Mouse (Mus musculus): Measurements from ENCODE around the gene Fchsd2. TPM values are rescaled to one million over a fixed set of nuclear protein-coding genes. Genes with fewer than 3 reads are reported as not detected.

The Fchsd2 gene
- polyA plus RNA-seq, 1 experiment from 2014 or later, result 35.5 TPM

- H3K36me3 ChIP-seq (ENCODE audit: control insufficient read depth, insufficient read depth, low read length), result no peaks in the 10 kb centered on the region
- no peak overlapping the region for H3K9ac ChIP-seq (ENCODE audit: low read depth, low read length)
- no peak for ATAC-seq (ENCODE audit: low FRiP score, low TSS enrichment)
- H3K4me3 ChIP-seq (ENCODE audit: low read length), result no peak overlapping the region
- H3K9me3 ChIP-seq (ENCODE audit: control insufficient read depth, low read length), result no peaks in the 10 kb centered on the region
- H3K4me1 ChIP-seq (ENCODE audit: control insufficient read depth, insufficient read depth, low read length), result no peaks in the 10 kb centered on the region
- WGBS, result 93% methylated on average over 1 of the region's 1 CpGs
- no peak overlapping the region for H3K27ac ChIP-seq (ENCODE audit: low read depth, low read length)
- H3K27me3 ChIP-seq (ENCODE audit: control insufficient read depth, insufficient read depth, low read length), result no peaks in the 10 kb centered on the region
- no peak overlapping the region for H3K4me2 ChIP-seq (replicated peaks; ENCODE audit: low read depth, low read length)
Observed at GRCm38 (mm10) chr7:101171002-101171401, 78.3 kb downstream of the Fchsd2 start.

- peaks cover 2% of the 10 kb centered on the region; the same call in 1 of the 2 replicates for H3K36me3 ChIP-seq (ENCODE audit: control insufficient read depth, insufficient read depth, low read length)
- no peaks in the 10 kb centered on the region for H3K9me3 ChIP-seq (ENCODE audit: control insufficient read depth, low read length)
- WGBS, result 78% methylated on average over 3 of the region's 3 CpGs
- no peak overlapping the region for H3K27ac ChIP-seq (ENCODE audit: low read depth, low read length)
- ATAC-seq (ENCODE audit: low FRiP score, low TSS enrichment), result no peak
- H3K4me3 ChIP-seq (ENCODE audit: low read length), result no peak overlapping the region
- H3K4me2 ChIP-seq (replicated peaks; ENCODE audit: low read depth, low read length), result no peak overlapping the region
- no peaks in the 10 kb centered on the region for H3K27me3 ChIP-seq (ENCODE audit: control insufficient read depth, insufficient read depth, low read length)
- no peaks in the 10 kb centered on the region for H3K4me1 ChIP-seq (ENCODE audit: control insufficient read depth, insufficient read depth, low read length)
- no peak overlapping the region for H3K9ac ChIP-seq (ENCODE audit: low read depth, low read length)
Observed at GRCm38 (mm10) chr7:101173331-101173730, 80.7 kb downstream of the Fchsd2 start.

- Histone ChIP-seq H3K4me3 (ENCODE audit: low read length) (no peak overlapping the region), H3K9me3 (ENCODE audit: control insufficient read depth, low read length) (no peaks in the 10 kb centered on the region), H3K4me1 (ENCODE audit: control insufficient read depth, insufficient read depth, low read length) (no peaks in the 10 kb centered on the region), H3K27me3 (ENCODE audit: control insufficient read depth, insufficient read depth, low read length) (no peaks in the 10 kb centered on the region), H3K27ac (ENCODE audit: low read depth, low read length) (no peak overlapping the region; the same call in 1 of the 2 replicates), H3K9ac (ENCODE audit: low read depth, low read length) (no peak overlapping the region), H3K4me2 (replicated peaks; ENCODE audit: low read depth, low read length) (no peak overlapping the region), H3K36me3 (ENCODE audit: control insufficient read depth, insufficient read depth, low read length) (peaks cover 5% of the 10 kb centered on the region; the same call in 1 of the 2 replicates)
- 88% methylated on average over 2 of the region's 2 CpGs for WGBS
- ATAC-seq (ENCODE audit: low FRiP score, low TSS enrichment), result no peak
Observed at GRCm38 (mm10) chr7:101178751-101179150, 86.1 kb downstream of the Fchsd2 start.

- WGBS, result 89% methylated on average over 3 of the region's 3 CpGs
- no peaks in the 10 kb centered on the region for H3K9me3 ChIP-seq (ENCODE audit: control insufficient read depth, low read length)
- no peak for ATAC-seq (ENCODE audit: low FRiP score, low TSS enrichment)
- no peak overlapping the region for H3K4me2 ChIP-seq (replicated peaks; ENCODE audit: low read depth, low read length)
- H3K27ac ChIP-seq (ENCODE audit: low read depth, low read length), result no peak overlapping the region
- no peaks in the 10 kb centered on the region for H3K27me3 ChIP-seq (ENCODE audit: control insufficient read depth, insufficient read depth, low read length)
- H3K36me3 ChIP-seq (ENCODE audit: control insufficient read depth, insufficient read depth, low read length), result peaks cover 19% of the 10 kb centered on the region
- H3K4me1 ChIP-seq (ENCODE audit: control insufficient read depth, insufficient read depth, low read length), result no peaks in the 10 kb centered on the region
- H3K9ac ChIP-seq (ENCODE audit: low read depth, low read length), result no peak overlapping the region
- no peak overlapping the region for H3K4me3 ChIP-seq (ENCODE audit: low read length)
Observed at GRCm38 (mm10) chr7:101191326-101191969, 98.8 kb downstream of the Fchsd2 start.

- 95% methylated on average over 1 of the region's 1 CpGs for WGBS
- H3K9ac ChIP-seq (ENCODE audit: low read depth, low read length), result no peak overlapping the region
- no peak for ATAC-seq (ENCODE audit: low FRiP score, low TSS enrichment)
Observed at GRCm38 (mm10) chr7:101210826-101211225, 118.2 kb downstream of the Fchsd2 start.

GRCm38 (mm10) chr7:101213515-101214263 lies 121.0 kb downstream of the Fchsd2 start:
- H3K9ac ChIP-seq (ENCODE audit: low read depth, low read length), result no peak overlapping the region
- H3K9me3 ChIP-seq (ENCODE audit: control insufficient read depth, low read length), result no peaks in the 10 kb centered on the region
- H3K27ac ChIP-seq (ENCODE audit: low read depth, low read length), result no peak overlapping the region
- H3K27me3 ChIP-seq (ENCODE audit: control insufficient read depth, insufficient read depth, low read length), result no peaks in the 10 kb centered on the region
- ATAC-seq (ENCODE audit: low FRiP score, low TSS enrichment), result no peak
- whole genome bisulfite sequencing, result 63% methylated on average over 3 of the region's 3 CpGs
- H3K4me1 ChIP-seq (ENCODE audit: control insufficient read depth, insufficient read depth, low read length), result no peaks in the 10 kb centered on the region
- H3K36me3 ChIP-seq (ENCODE audit: control insufficient read depth, insufficient read depth, low read length), result no peaks in the 10 kb centered on the region; the same call in 1 of the 2 replicates
- no peak overlapping the region for H3K4me3 ChIP-seq (ENCODE audit: low read length)
- H3K4me2 ChIP-seq (replicated peaks; ENCODE audit: low read depth, low read length), result no peak overlapping the region

More at GRCm38 (mm10) chr7:101210826-101211225, 118.2 kb downstream of the Fchsd2 start:
- Histone ChIP-seq H3K27ac (ENCODE audit: low read depth, low read length) (no peak overlapping the region), H3K4me3 (ENCODE audit: low read length) (no peak overlapping the region), H3K4me2 (replicated peaks; ENCODE audit: low read depth, low read length) (no peak overlapping the region), H3K36me3 (ENCODE audit: control insufficient read depth, insufficient read depth, low read length) (no peaks in the 10 kb centered on the region; the same call in 1 of the 2 replicates), H3K27me3 (ENCODE audit: control insufficient read depth, insufficient read depth, low read length) (no peaks in the 10 kb centered on the region), H3K9me3 (ENCODE audit: control insufficient read depth, low read length) (no peaks in the 10 kb centered on the region), H3K4me1 (ENCODE audit: control insufficient read depth, insufficient read depth, low read length) (no peaks in the 10 kb centered on the region)

GRCm38 (mm10) chr7:101216724-101217123 lies 124.1 kb downstream of the Fchsd2 start:
- H3K27ac ChIP-seq (ENCODE audit: low read depth, low read length), result no peak overlapping the region

GRCm38 (mm10) chr7:101223501-101223900 lies 130.8 kb downstream of the Fchsd2 start:
- ATAC-seq (ENCODE audit: low FRiP score, low TSS enrichment), result no peak
- Histone ChIP-seq H3K27me3 (ENCODE audit: control insufficient read depth, insufficient read depth, low read length) (no peaks in the 10 kb centered on the region), H3K9ac (ENCODE audit: low read depth, low read length) (no peak overlapping the region), H3K4me1 (ENCODE audit: control insufficient read depth, insufficient read depth, low read length) (no peaks in the 10 kb centered on the region), H3K4me3 (ENCODE audit: low read length) (no peak overlapping the region), H3K9me3 (ENCODE audit: control insufficient read depth, low read length) (no peaks in the 10 kb centered on the region), H3K27ac (ENCODE audit: low read depth, low read length) (no peak overlapping the region), H3K36me3 (ENCODE audit: control insufficient read depth, insufficient read depth, low read length) (no peaks in the 10 kb centered on the region), H3K4me2 (replicated peaks; ENCODE audit: low read depth, low read length) (no peak overlapping the region)
- 95% methylated on average over 2 of the region's 2 CpGs for WGBS

More at GRCm38 (mm10) chr7:101216724-101217123, 124.1 kb downstream of the Fchsd2 start:
- 51% methylated on average over 2 of the region's 2 CpGs for WGBS
- Histone ChIP-seq H3K9me3 (ENCODE audit: control insufficient read depth, low read length) (no peaks in the 10 kb centered on the region), H3K36me3 (ENCODE audit: control insufficient read depth, insufficient read depth, low read length) (no peaks in the 10 kb centered on the region; the same call in 1 of the 2 replicates), H3K4me1 (ENCODE audit: control insufficient read depth, insufficient read depth, low read length) (no peaks in the 10 kb centered on the region), H3K4me3 (ENCODE audit: low read length) (no peak overlapping the region), H3K27me3 (ENCODE audit: control insufficient read depth, insufficient read depth, low read length) (no peaks in the 10 kb centered on the region), H3K9ac (ENCODE audit: low read depth, low read length) (no peak overlapping the region), H3K4me2 (replicated peaks; ENCODE audit: low read depth, low read length) (no peak overlapping the region)
- no peak for ATAC-seq (ENCODE audit: low FRiP score, low TSS enrichment)

- WGBS, result 52% methylated on average over 1 of the region's 1 CpGs
- H3K4me2 ChIP-seq (replicated peaks; ENCODE audit: low read depth, low read length), result no peak overlapping the region
- ATAC-seq (ENCODE audit: low FRiP score, low TSS enrichment), result no peak
- H3K27me3 ChIP-seq (ENCODE audit: control insufficient read depth, insufficient read depth, low read length), result no peaks in the 10 kb centered on the region
- H3K9me3 ChIP-seq (ENCODE audit: control insufficient read depth, low read length), result no peaks in the 10 kb centered on the region
- no peak overlapping the region for H3K9ac ChIP-seq (ENCODE audit: low read depth, low read length)
- H3K4me3 ChIP-seq (ENCODE audit: low read length), result no peak overlapping the region
- no peak overlapping the region for H3K27ac ChIP-seq (ENCODE audit: low read depth, low read length)
- no peaks in the 10 kb centered on the region for H3K4me1 ChIP-seq (ENCODE audit: control insufficient read depth, insufficient read depth, low read length)
- H3K36me3 ChIP-seq (ENCODE audit: control insufficient read depth, insufficient read depth, low read length), result peaks cover 4% of the 10 kb centered on the region; the same call in 1 of the 2 replicates
Observed at GRCm38 (mm10) chr7:101229336-101229735, 136.7 kb downstream of the Fchsd2 start.

Data from kidney, embryonic 14.5 days (tissue).